Mouse (Mus musculus) myocyte (in vitro differentiated cells): ENCODE results near the gene Pafah1b2. TPM values are rescaled to one million over a fixed set of nuclear protein-coding genes. Genes with fewer than 3 reads are reported as not detected.

Experiments
- H3K27me3 ChIP-seq: one replicate; pipeline ENCODE4 v1.6.1; 2011; ENCODE audit not compliant: control insufficient read depth, insufficient read depth, insufficient read length
- H3K36me3 ChIP-seq: one replicate; pipeline ENCODE4 v1.6.1; 2011; ENCODE audit not compliant: control insufficient read depth, insufficient read depth
- H3K4me2 ChIP-seq: one replicate; pipeline ENCODE4 v1.6.1; 2011; ENCODE audit warnings: low read depth, control low read depth
- H3K4me3 ChIP-seq: one replicate; pipeline ENCODE4 v1.5.1; 2011; ENCODE audit warnings: mild to moderate bottlenecking, control low read depth, moderate library complexity
- H3K79me2 ChIP-seq: one replicate; pipeline ENCODE4 v1.6.1; 2011; ENCODE audit not compliant: control insufficient read depth, insufficient read depth
- H3ac ChIP-seq: one replicate; pipeline ENCODE4 v1.6.1; 2011; ENCODE audit not compliant: control insufficient read depth, insufficient read length
- CEBPB ChIP-seq: IDR thresholded peaks from 2 replicates; pipeline ENCODE4 v1.6.1; 2011; ENCODE audit warnings: mild to moderate bottlenecking, moderate library complexity; ENCODE audit not compliant: poor library complexity, insufficient read depth, severe bottlenecking
- E2F4 ChIP-seq: IDR thresholded peaks from one replicate; pipeline ENCODE4 v1.6.1; 2011; ENCODE audit warnings: mild to moderate bottlenecking, control low read depth, moderate library complexity; ENCODE audit not compliant: insufficient read depth
- MAX ChIP-seq: IDR thresholded peaks from one replicate; pipeline ENCODE4 v1.6.1; 2011; ENCODE audit warnings: low read depth, mild to moderate bottlenecking, control low read depth
- MYOD1 ChIP-seq, 3 experiments: IDR thresholded peaks; one replicate each; pipeline ENCODE4 v1.6.1; 2011; ENCODE audit warnings: control low read depth in 2 of 3, low read depth in 2 of 3, mild to moderate bottlenecking in 2 of 3, moderate library complexity in 1 of 3; ENCODE audit not compliant: insufficient read length in 2 of 3, control insufficient read depth in 1 of 3
- MYOG ChIP-seq, 3 experiments: IDR thresholded peaks; one replicate each; pipeline ENCODE4 v1.6.1; 2011; ENCODE audit warnings: control low read depth in 2 of 3, low read depth in 2 of 3, mild to moderate bottlenecking in 2 of 3; ENCODE audit not compliant: insufficient read length in 2 of 3, control insufficient read depth in 1 of 3, insufficient read depth in 1 of 3
- POLR2A ChIP-seq: IDR thresholded peaks from one replicate; pipeline ENCODE4 v1.6.1; 2011; ENCODE audit warnings: low read depth, mild to moderate bottlenecking, control low read depth, moderate library complexity; ENCODE audit not compliant: insufficient read length
- POLR2AphosphoS2 ChIP-seq: IDR thresholded peaks from one replicate; pipeline ENCODE4 v1.6.1; 2011; ENCODE audit warnings: low read depth, control low read depth; ENCODE audit not compliant: insufficient read length
- REST ChIP-seq: IDR thresholded peaks from one replicate; pipeline ENCODE4 v1.6.1; 2011; ENCODE audit warnings: mild to moderate bottlenecking, control low read depth, moderate library complexity; ENCODE audit not compliant: insufficient read depth, insufficient read length
- SRF ChIP-seq: IDR thresholded peaks from one replicate; pipeline ENCODE4 v1.6.1; 2011; ENCODE audit warnings: low read depth; ENCODE audit not compliant: control insufficient read depth, insufficient read length
- TCF12 ChIP-seq: IDR thresholded peaks from one replicate; pipeline ENCODE4 v1.6.1; 2011; ENCODE audit warnings: mild to moderate bottlenecking, control low read depth; ENCODE audit not compliant: poor library complexity, insufficient read depth, severe bottlenecking
- TCF3 ChIP-seq: IDR thresholded peaks from one replicate; pipeline ENCODE4 v1.6.1; 2011; ENCODE audit warnings: low read depth, control low read depth; ENCODE audit not compliant: insufficient read length
- USF1 ChIP-seq: IDR thresholded peaks from one replicate; pipeline ENCODE4 v1.6.1; 2011; ENCODE audit warnings: low read depth, mild to moderate bottlenecking, control low read depth, moderate library complexity
- polyA plus RNA-seq: library from polyadenylated mRNA; unstranded; fragments of >200 nt; fragmentation: generic; extraction: Trizol; gene quantifications from one replicate; pipeline ENCODE4 v1.2.1, GENCODE M21; 2012; ENCODE audit warnings: missing spikeins

The Pafah1b2 gene
- polyA plus RNA-seq, 1 experiment = 86.8 TPM

DNA sequence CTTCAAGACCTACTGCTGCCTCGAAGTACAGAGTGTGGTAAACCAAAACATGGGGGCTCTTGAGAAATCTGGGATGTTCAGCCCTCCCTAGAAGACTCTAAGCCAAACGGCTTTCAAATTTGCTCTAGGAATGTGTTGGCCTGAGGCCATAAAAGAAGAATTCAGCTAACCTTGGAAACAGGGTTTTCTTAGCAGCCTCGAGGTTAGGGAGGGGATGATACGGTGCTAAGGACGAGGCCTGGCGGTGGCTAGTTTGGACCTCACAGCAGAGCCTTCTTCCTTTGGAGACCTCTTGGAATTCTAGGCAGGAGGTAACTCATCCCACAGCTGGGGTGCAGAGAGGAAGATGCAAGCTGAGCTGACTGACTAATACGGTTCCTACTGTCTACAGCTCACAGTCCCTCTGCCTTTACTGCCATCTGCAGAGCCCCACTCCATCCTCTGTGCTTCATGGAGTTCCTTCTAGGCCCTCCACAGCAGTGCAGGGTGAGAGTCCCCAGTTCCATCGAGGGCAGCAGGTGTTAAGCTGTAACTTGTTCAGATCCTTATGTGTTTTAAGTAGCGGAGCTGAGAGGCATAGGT, 22.9 kb upstream of the Pafah1b2 start:
- Histone ChIP-seq H3K4me3 (no peak overlapping the region), H3K79me2 (peaks cover 62% of the 10 kb centered on the region), H3ac (no peak overlapping the region), H3K27me3 (no peaks in the 10 kb centered on the region), H3K36me3 (no peaks in the 10 kb centered on the region), H3K4me2 (no peak overlapping the region)
- TF ChIP-seq USF1 (no peak), POLR2A (no peak), POLR2AphosphoS2 (no peak), REST (no peak), TCF12 (no peak), E2F4 (no peak), MAX (no peak), MYOD1 (IDR thresholded peaks at IDR 0.05; ENCODE audit: control insufficient read depth in 1 of 3, insufficient read length in 2 of 3, low read depth in 2 of 3) (no peak), SRF (no peak), MYOG (IDR thresholded peaks at IDR 0.05; ENCODE audit: control insufficient read depth in 1 of 3, insufficient read depth in 1 of 3, insufficient read length in 2 of 3, low read depth in 2 of 3) (no peak)

DNA sequence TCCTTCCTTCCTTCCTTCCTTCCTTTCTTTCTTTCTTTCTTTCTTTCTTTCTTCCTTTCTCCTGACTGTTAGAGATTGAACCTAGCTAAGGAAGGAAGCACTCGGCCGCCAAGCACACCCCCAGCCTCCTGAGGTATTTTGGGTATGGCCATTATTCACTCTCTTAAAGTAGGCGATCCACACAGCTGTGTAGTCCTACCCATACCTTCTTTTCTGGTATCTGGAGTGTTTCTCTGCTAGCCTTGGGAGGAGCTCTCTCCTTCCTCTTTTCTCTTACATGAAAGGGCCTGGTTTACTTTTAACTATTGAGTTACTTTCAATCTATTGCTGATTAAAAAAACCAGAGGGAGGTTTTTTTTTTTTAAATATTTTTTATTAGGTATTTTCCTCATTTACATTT, 21.4 kb upstream of the Pafah1b2 start:
- no peak overlapping the region for H3ac ChIP-seq
- H3K79me2 ChIP-seq = peaks cover 72% of the 10 kb centered on the region
- no peak for TF ChIP-seq MYOD1 (IDR thresholded peaks at IDR 0.05; ENCODE audit: control insufficient read depth in 1 of 3, insufficient read length in 2 of 3, low read depth in 2 of 3)
- TF ChIP-seq CEBPB = no peak
- TF ChIP-seq USF1 = no peak
- no peak for TF ChIP-seq TCF12
- no peak for TF ChIP-seq E2F4
- TF ChIP-seq POLR2AphosphoS2 = no peak
- TF ChIP-seq MYOG (IDR thresholded peaks at IDR 0.05; ENCODE audit: control insufficient read depth in 1 of 3, insufficient read depth in 1 of 3, insufficient read length in 2 of 3, low read depth in 2 of 3) = no peak
- TF ChIP-seq TCF3 = no peak
- TF ChIP-seq SRF = no peak
- no peaks in the 10 kb centered on the region for H3K36me3 ChIP-seq
- H3K4me3 ChIP-seq = no peak overlapping the region
- no peak overlapping the region for H3K4me2 ChIP-seq
- H3K27me3 ChIP-seq = no peaks in the 10 kb centered on the region

GRCm38 (mm10) chr9:46033058-46033457, 20.6 kb upstream of the Pafah1b2 start:
- H3K4me3 ChIP-seq = no peak overlapping the region
- no peak overlapping the region for H3K4me2 ChIP-seq
- H3K27me3 ChIP-seq = no peaks in the 10 kb centered on the region
- TF ChIP-seq SRF (no peak), REST (no peak), E2F4 (no peak), TCF12 (no peak), POLR2AphosphoS2 (no peak), CEBPB (no peak), MAX (no peak)
- peaks cover 72% of the 10 kb centered on the region for H3K79me2 ChIP-seq
- no peaks in the 10 kb centered on the region for H3K36me3 ChIP-seq
- H3ac ChIP-seq = no peak overlapping the region

DNA sequence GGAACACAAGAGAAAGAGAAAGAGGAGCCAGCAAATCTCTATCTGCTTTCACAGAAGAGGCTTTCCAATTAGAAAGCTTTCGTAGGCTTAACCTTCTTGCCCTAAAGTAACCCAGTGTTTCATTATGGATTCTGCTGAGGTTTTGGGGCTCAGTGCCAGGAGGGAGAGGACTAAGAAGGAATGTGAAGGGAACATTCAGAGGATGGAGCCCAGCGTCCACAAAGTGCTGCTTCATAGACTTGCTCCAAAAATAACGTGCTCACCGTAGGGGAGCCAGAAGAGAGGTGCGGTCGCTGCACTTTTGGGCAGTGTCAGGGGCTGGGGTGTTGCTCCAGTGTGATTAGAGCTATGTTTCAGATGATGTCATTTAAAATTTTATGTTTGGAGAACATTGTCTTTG, 19.7 kb upstream of the Pafah1b2 start:
- H3K4me3 ChIP-seq = no peak overlapping the region
- H3ac ChIP-seq = no peak overlapping the region
- H3K4me2 ChIP-seq = no peak overlapping the region
- TF ChIP-seq TCF3 = no peak
- no peak for TF ChIP-seq MAX
- TF ChIP-seq TCF12 = no peak
- no peak for TF ChIP-seq MYOD1 (IDR thresholded peaks at IDR 0.05; ENCODE audit: control insufficient read depth in 1 of 3, insufficient read length in 2 of 3, low read depth in 2 of 3)
- H3K79me2 ChIP-seq = peaks cover 71% of the 10 kb centered on the region
- H3K27me3 ChIP-seq = no peaks in the 10 kb centered on the region
- no peaks in the 10 kb centered on the region for H3K36me3 ChIP-seq

DNA sequence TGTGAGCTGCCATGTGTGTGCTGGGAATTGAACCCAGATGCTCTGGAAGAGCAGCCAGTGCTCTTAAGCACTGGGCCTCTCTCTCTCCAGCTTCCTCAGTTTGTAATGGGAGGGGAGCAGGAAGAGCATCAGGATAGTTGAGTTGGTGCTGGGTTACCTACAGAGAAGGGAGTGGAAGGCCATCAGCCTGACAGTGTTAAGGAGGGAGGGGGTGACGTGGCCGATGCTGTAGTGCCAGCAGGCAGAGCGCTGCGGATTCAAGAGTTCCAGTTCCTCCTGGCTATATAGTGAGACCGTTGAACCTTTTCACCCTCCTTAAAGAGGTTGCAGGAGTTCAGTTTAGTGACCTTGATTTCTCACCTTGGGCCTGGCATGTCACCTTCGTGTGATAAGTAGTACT, 18.5 kb upstream of the Pafah1b2 start:
- Histone ChIP-seq H3ac (no peak overlapping the region), H3K27me3 (no peaks in the 10 kb centered on the region), H3K36me3 (no peaks in the 10 kb centered on the region), H3K4me2 (no peak overlapping the region), H3K79me2 (peaks cover 72% of the 10 kb centered on the region), H3K4me3 (no peak overlapping the region)
- no peak for TF ChIP-seq POLR2A
- no peak for TF ChIP-seq MYOG (IDR thresholded peaks at IDR 0.05; ENCODE audit: control insufficient read depth in 1 of 3, insufficient read depth in 1 of 3, insufficient read length in 2 of 3, low read depth in 2 of 3)
- TF ChIP-seq E2F4 = no peak
- TF ChIP-seq USF1 = no peak
